Mouse (Mus musculus): ENCODE results near the gene Plxnb2. TPM values are rescaled to one million over a fixed set of nuclear protein-coding genes. Genes with fewer than 3 reads are reported as not detected.

Gene Plxnb2
- polyA plus RNA-seq, 1 experiment from 2014 or later, result 98.5 TPM

DNA sequence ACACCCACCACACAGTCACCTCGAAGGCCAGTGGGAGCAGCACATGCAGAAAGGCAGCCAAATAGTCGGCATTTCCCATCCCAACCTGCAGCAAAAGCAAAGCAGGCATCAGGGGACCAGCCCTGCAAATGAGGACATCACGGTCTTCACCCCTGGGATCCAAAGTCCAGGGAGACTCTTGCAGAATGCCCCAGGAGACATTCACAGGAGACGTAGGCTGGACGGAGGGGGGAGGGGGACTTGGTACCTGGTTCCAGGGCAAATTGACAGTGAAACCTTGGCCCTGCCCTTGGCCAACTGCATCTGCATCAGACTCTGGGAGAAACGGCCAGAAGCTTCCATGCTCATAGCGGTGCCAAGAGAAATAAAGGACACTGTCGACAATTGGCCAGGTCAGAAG, 54.0 kb downstream of the Plxnb2 start:
- H3K36me3 ChIP-seq (ENCODE audit: control insufficient read depth, insufficient read depth, low read length), result no peaks in the 10 kb centered on the region; the same call in 1 of the 2 replicates
- no peak overlapping the region for H3K4me2 ChIP-seq (ENCODE audit: low read depth, low read length)
- ATAC-seq, result no peak
- H3K27ac ChIP-seq (ENCODE audit: low read length), result no peak overlapping the region
- H3K4me1 ChIP-seq (ENCODE audit: control insufficient read depth, insufficient read depth, low read length), result peaks cover 30% of the 10 kb centered on the region
- no peaks in the 10 kb centered on the region for H3K27me3 ChIP-seq (replicated peaks; ENCODE audit: control insufficient read depth, insufficient read depth, low read length)
- no peak overlapping the region for H3K4me3 ChIP-seq (ENCODE audit: low read length)
- 91% methylated on average over 8 of the region's 8 CpGs for WGBS
- H3K9ac ChIP-seq (ENCODE audit: low read depth, low read length), result no peak overlapping the region
- no peaks in the 10 kb centered on the region for H3K9me3 ChIP-seq (ENCODE audit: control insufficient read depth, low read length)

DNA sequence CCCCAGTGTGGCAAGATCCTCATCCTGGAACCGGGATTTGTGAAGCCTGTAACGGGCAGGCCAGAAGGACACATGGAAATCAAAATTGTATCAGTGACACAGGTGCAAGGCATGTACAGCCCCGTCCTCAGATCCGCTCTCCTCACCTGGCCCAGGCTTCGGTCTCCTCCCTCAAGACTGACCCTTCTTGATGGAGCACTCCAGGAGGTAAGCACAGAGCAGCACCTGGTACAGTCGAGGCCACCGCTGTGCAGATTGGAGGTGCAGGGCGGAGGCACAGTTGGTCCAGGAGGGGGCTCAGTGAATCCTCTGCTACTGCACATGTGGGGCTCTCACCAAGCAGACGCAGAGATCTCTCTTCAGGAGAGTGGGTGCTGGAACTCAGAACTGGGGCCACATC, 55.2 kb downstream of the Plxnb2 start:
- no peak overlapping the region for H3K4me2 ChIP-seq (ENCODE audit: low read depth, low read length)
- H3K4me3 ChIP-seq (ENCODE audit: low read length), result no peak overlapping the region
- peaks cover 40% of the 10 kb centered on the region for H3K4me1 ChIP-seq (ENCODE audit: control insufficient read depth, insufficient read depth, low read length)
- WGBS, result 94% methylated on average over 9 of the region's 9 CpGs
- H3K9me3 ChIP-seq (ENCODE audit: control insufficient read depth, low read length), result no peaks in the 10 kb centered on the region
- H3K9ac ChIP-seq (ENCODE audit: low read depth, low read length), result no peak overlapping the region
- H3K27me3 ChIP-seq (replicated peaks; ENCODE audit: control insufficient read depth, insufficient read depth, low read length), result no peaks in the 10 kb centered on the region
- no peak for ATAC-seq
- no peaks in the 10 kb centered on the region; the same call in 1 of the 2 replicates for H3K36me3 ChIP-seq (ENCODE audit: control insufficient read depth, insufficient read depth, low read length)
- H3K27ac ChIP-seq (ENCODE audit: low read length), result no peak overlapping the region

DNA sequence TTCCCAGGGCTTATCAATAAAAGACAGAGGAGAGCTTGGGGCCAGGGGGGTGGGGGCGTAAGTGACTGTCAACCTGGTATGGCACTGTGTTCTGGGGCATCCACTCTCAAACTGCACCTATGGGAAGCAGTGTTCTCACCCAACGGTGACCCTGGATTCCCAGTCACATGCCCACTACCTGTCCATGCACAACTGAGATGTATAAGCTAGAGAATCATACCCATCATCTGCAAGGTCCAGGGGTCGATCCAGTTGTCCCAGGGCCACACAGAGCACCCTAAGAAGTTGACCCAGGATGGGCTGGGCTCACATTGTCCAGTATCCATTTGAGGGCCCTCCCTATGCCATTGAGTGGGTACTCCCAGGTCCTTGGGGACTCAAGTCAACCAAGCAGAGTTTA, 56.3 kb downstream of the Plxnb2 start:
- ATAC-seq, result no peak
- Histone ChIP-seq H3K27ac (ENCODE audit: low read length) (no peak overlapping the region), H3K9me3 (ENCODE audit: control insufficient read depth, low read length) (no peaks in the 10 kb centered on the region), H3K27me3 (replicated peaks; ENCODE audit: control insufficient read depth, insufficient read depth, low read length) (no peaks in the 10 kb centered on the region), H3K4me3 (ENCODE audit: low read length) (no peak overlapping the region), H3K36me3 (ENCODE audit: control insufficient read depth, insufficient read depth, low read length) (no peaks in the 10 kb centered on the region; the same call in 1 of the 2 replicates), H3K4me2 (ENCODE audit: low read depth, low read length) (no peak overlapping the region), H3K9ac (ENCODE audit: low read depth, low read length) (no peak overlapping the region), H3K4me1 (ENCODE audit: control insufficient read depth, insufficient read depth, low read length) (peaks cover 40% of the 10 kb centered on the region)
- 94% methylated on average over 3 of the region's 3 CpGs for WGBS

DNA sequence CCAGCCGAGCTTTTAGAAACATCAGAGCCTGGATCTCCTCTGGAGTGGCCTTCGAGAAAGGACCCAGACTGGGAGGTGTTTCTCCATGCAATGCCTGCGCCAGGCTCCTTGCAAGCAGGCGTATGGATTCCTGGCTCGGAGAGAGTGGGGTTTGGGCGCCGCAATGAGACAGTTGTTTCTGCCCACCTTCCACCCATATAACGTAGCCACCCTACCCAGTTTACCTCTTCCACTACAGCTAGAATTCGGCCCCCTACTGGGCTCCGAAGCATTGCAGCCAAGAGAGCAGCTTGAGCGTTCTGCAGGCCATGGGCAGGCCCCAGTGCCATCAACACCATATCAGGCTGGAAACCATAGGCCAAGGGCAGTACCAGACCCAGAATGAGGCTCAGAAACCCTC, 57.0 kb downstream of the Plxnb2 start:
- H3K4me2 ChIP-seq (ENCODE audit: low read depth, low read length), result peak overlapping the region; percentile 90
- no peak; the same call in 1 of the 2 replicates for ATAC-seq
- H3K36me3 ChIP-seq (ENCODE audit: control insufficient read depth, insufficient read depth, low read length), result no peaks in the 10 kb centered on the region; the same call in 1 of the 2 replicates
- peak overlapping the region; percentile 64 for H3K27ac ChIP-seq (ENCODE audit: low read length)
- peak overlapping the region; percentile 79 for H3K9ac ChIP-seq (ENCODE audit: low read depth, low read length)
- H3K9me3 ChIP-seq (ENCODE audit: control insufficient read depth, low read length), result no peaks in the 10 kb centered on the region
- no peaks in the 10 kb centered on the region for H3K27me3 ChIP-seq (replicated peaks; ENCODE audit: control insufficient read depth, insufficient read depth, low read length)
- H3K4me1 ChIP-seq (ENCODE audit: control insufficient read depth, insufficient read depth, low read length), result peaks cover 36% of the 10 kb centered on the region
- whole genome bisulfite sequencing, result 27% methylated on average over 11 of the region's 11 CpGs
- H3K4me3 ChIP-seq (ENCODE audit: low read length), result peak overlapping the region; percentile 92

DNA sequence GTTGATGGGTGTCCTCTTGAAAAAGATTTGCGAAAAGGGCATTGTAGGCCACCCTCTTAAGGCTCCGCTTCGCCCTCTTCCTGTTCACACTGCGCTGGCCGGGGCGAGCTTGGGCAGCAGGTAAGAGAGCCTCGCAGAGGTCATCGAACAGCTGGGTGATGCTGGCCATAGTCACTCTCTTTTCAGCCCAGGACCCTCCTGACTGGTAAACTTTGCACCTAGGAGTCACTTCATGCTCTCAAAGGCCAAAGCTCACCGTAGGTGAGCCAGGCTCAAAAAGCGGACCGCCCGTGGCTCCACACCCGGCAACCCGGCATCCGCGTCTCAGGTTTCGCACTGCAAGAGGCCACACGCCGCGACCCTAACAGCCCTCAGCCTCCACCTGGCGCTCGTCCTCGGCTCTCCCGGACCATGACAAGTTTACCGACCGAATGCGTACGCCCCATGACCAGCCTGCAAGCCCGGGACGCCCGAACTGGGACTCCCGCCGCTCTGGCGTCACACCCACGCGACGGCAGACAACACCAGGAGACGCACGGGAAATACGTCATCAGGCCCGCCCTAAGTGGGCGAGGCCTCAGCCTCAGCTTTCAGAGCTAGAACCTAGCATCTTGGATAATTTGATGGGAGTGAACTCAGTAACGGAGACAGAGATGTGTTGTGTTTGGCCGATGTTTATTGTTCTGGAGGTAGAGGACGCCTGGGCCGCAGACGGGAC, 57.8 kb downstream of the Plxnb2 start, which contains the start of gene Tubgcp6:
Gene Tubgcp6 (minus strand): TSS at position 464 of the 718 bp plus-strand sequence.
- Histone ChIP-seq H3K27me3 (replicated peaks; ENCODE audit: control insufficient read depth, insufficient read depth, low read length) (no peaks in the 10 kb centered on the region), H3K4me1 (ENCODE audit: control insufficient read depth, insufficient read depth, low read length) (peaks cover 34% of the 10 kb centered on the region), H3K9me3 (ENCODE audit: control insufficient read depth, low read length) (no peaks in the 10 kb centered on the region), H3K36me3 (ENCODE audit: control insufficient read depth, insufficient read depth, low read length) (no peaks in the 10 kb centered on the region; the same call in 1 of the 2 replicates), H3K4me2 (ENCODE audit: low read depth, low read length) (peak within 1 kb of the TSS; percentile 90), H3K27ac (ENCODE audit: low read length) (peak within 1 kb of the TSS; percentile 64), H3K9ac (ENCODE audit: low read depth, low read length) (peak within 1 kb of the TSS; percentile 79), H3K4me3 (ENCODE audit: low read length) (peak within 1 kb of the TSS; percentile 92)
- peak; percentile 85 for ATAC-seq
- WGBS, result under 1% methylated on average over 47 of the region's 47 CpGs

DNA sequence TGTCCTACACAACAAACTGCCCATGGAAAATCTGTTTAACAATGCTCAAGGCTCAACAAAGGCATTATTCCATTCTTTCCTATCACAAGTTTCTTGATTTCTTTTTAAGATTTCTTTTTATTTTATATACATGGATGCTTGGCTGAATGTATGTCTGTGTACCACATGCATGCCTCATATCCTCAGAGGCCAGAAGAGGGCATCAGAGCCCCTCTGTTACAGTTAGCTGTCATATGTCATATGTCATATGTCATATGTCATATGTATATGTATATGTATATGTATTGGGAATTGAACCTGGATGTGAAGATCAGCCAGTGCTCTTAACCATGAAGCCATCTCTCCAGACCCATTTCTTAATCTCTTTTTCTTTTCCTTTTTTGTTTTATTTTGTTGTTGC, 62.6 kb downstream of the Plxnb2 start:
- Histone ChIP-seq H3K36me3 (ENCODE audit: control insufficient read depth, insufficient read depth, low read length) (peaks cover 5% of the 10 kb centered on the region), H3K4me3 (ENCODE audit: low read length) (no peak overlapping the region), H3K9ac (ENCODE audit: low read depth, low read length) (no peak overlapping the region), H3K4me2 (ENCODE audit: low read depth, low read length) (no peak overlapping the region), H3K4me1 (ENCODE audit: control insufficient read depth, insufficient read depth, low read length) (peaks cover 18% of the 10 kb centered on the region), H3K27ac (ENCODE audit: low read length) (no peak overlapping the region), H3K9me3 (ENCODE audit: control insufficient read depth, low read length) (no peaks in the 10 kb centered on the region), H3K27me3 (replicated peaks; ENCODE audit: control insufficient read depth, insufficient read depth, low read length) (no peaks in the 10 kb centered on the region)
- no peak for ATAC-seq

DNA sequence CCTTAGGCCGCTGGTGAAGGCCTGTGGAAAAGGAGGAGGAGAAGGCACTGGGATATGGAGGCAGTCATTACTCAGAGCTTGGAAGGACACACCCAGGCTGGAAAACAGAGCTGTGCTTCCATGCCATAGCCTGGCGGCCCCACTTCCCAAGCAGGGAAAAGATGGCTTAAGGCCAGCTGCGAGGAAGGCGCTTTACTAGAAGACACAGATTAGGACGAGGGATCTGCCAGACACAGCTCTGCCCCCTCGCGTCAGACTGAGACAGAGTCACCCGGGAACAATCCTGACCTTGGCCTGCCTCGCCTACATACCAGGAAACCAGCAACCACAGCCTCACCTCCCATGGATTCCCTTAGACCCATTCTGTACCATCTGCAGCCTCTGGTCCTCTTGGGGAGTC, 70.4 kb downstream of the Plxnb2 start:
- Histone ChIP-seq H3K27me3 (replicated peaks; ENCODE audit: control insufficient read depth, insufficient read depth, low read length) (no peaks in the 10 kb centered on the region), H3K4me2 (ENCODE audit: low read depth, low read length) (no peak overlapping the region), H3K4me3 (ENCODE audit: low read length) (no peak overlapping the region), H3K4me1 (ENCODE audit: control insufficient read depth, insufficient read depth, low read length) (no peaks in the 10 kb centered on the region), H3K27ac (ENCODE audit: low read length) (no peak overlapping the region), H3K9me3 (ENCODE audit: control insufficient read depth, low read length) (no peaks in the 10 kb centered on the region), H3K36me3 (ENCODE audit: control insufficient read depth, insufficient read depth, low read length) (peaks cover 15% of the 10 kb centered on the region; the same call in 1 of the 2 replicates), H3K9ac (ENCODE audit: low read depth, low read length) (no peak overlapping the region)
- WGBS, result 74% methylated on average over 9 of the region's 9 CpGs
- no peak for ATAC-seq

DNA sequence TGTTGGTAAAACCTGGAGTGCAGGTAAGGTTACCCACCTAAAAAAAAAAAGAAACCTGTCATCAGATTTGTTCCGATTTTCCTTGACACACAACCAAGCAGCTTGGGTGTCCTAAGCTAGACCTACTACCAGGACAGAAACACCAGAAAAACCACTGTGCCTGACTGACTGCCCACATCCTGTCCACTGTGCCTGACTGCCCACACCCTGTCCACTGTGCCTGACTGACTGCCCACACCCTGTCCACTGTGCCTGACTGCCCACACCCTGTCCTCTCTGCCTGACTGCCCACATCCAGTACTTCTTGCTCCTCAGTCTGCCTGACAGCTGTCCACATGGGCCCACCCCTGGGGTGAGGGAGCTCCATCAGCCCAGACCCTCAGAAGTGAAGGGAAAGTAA, 73.6 kb downstream of the Plxnb2 start:
- Histone ChIP-seq H3K4me2 (ENCODE audit: low read depth, low read length) (no peak overlapping the region), H3K4me3 (ENCODE audit: low read length) (no peak overlapping the region), H3K27me3 (replicated peaks; ENCODE audit: control insufficient read depth, insufficient read depth, low read length) (no peaks in the 10 kb centered on the region), H3K9me3 (ENCODE audit: control insufficient read depth, low read length) (no peaks in the 10 kb centered on the region), H3K36me3 (ENCODE audit: control insufficient read depth, insufficient read depth, low read length) (peaks cover 21% of the 10 kb centered on the region; the same call in 1 of the 2 replicates), H3K27ac (ENCODE audit: low read length) (no peak overlapping the region), H3K4me1 (ENCODE audit: control insufficient read depth, insufficient read depth, low read length) (no peaks in the 10 kb centered on the region), H3K9ac (ENCODE audit: low read depth, low read length) (no peak overlapping the region)
- no peak for ATAC-seq
- 96% methylated on average over 1 of the region's 1 CpGs for WGBS

DNA sequence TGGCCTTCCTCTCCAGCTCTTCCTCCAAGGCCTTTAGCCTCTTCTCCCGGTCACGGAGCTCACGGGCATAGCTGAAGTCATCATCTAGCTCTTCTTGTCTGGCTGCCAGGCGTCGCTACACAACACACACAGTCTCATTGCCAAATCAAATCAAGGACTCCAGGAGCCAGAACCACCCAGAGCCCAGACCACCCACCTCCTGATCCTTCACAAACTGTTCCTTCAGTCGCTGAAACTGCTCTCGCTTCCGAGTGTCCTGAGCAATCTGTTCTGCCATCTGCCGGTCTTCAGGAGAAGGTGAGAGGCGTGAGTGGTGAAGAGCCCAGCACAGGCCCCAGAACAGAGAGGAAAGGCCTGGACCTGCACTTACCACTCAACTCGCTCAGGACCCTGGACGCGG, 74.5 kb downstream of the Plxnb2 start:
- no peaks in the 10 kb centered on the region for H3K4me1 ChIP-seq (ENCODE audit: control insufficient read depth, insufficient read depth, low read length)
- H3K27me3 ChIP-seq (replicated peaks; ENCODE audit: control insufficient read depth, insufficient read depth, low read length), result no peaks in the 10 kb centered on the region
- no peaks in the 10 kb centered on the region for H3K9me3 ChIP-seq (ENCODE audit: control insufficient read depth, low read length)
- peaks cover 21% of the 10 kb centered on the region; the same call in 1 of the 2 replicates for H3K36me3 ChIP-seq (ENCODE audit: control insufficient read depth, insufficient read depth, low read length)
- H3K9ac ChIP-seq (ENCODE audit: low read depth, low read length), result no peak overlapping the region
- H3K4me3 ChIP-seq (ENCODE audit: low read length), result no peak overlapping the region
- 91% methylated on average over 13 of the region's 13 CpGs for WGBS
- H3K27ac ChIP-seq (ENCODE audit: low read length), result no peak overlapping the region
- no peak overlapping the region for H3K4me2 ChIP-seq (ENCODE audit: low read depth, low read length)
- no peak for ATAC-seq
